Mouse (Mus musculus): ENCODE measurements at regions not wholly inside any gene's neighbourhood (a gene's known extent, or its start where the extent isn't known, plus 50 kb on each side); places are given as distances from the start of the nearest gene placed in this dataset.

DNA sequence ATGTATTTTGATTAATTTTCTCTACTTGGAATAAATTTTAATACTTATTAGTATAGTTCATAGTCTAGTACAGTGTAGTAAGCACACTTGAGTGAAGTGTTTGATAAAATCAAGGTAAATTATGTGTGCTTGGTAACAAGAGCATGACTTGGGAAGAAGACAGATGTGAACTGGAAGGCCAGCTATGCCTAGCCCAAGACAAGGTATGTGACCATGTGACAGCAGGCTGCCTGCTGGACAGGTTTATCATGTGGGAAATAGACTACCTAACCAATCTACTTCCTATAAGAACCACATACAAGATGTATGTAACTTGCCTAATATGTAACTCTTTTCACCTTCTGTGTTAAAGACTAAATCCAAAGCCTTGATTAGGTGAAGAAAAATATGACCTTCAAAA, 122.5 kb downstream of the Areg start:
- TF ChIP-seq CTCF (IDR thresholded peaks at IDR 0.05; ENCODE audit: borderline replicate concordance, extremely low read depth, insufficient read depth, insufficient read length) (no peak), POLR2A (IDR thresholded peaks at IDR 0.05; ENCODE audit: borderline replicate concordance, extremely low read depth, insufficient read depth, insufficient read length, poor library complexity, severe bottlenecking) (no peak)
